In genomic region chr1:126642751-126643150, GRCm38 (mm10) we compare ENCODE assay signal across 36 mouse cellular contexts.
"Had no signal": no experiment of that assay in that cellular context is flagged by ENCODE, and none has a peak within 500 bp of the region (broad histone marks: within the 10 kb centered on the region; RNA-seq: fewer than 3 reads in every experiment).

No protein-coding gene starts in this region.

- H3K4me2 ChIP-seq: heart, embryonic 11.5 days; heart, embryonic 12.5 days; heart, embryonic 13.5 days; heart, embryonic 15.5 days; hindbrain, embryonic 12.5 days; hindbrain, embryonic 13.5 days; hindbrain, embryonic 14.5 days; hindbrain, embryonic 15.5 days; intestine, embryonic 15.5 days; kidney, embryonic 15.5 days had no signal

- H3K27ac ChIP-seq: heart, adult 2 months; heart, embryonic 10.5 days; heart, embryonic 13.5 days; heart, embryonic 15.5 days; hindbrain, embryonic 10.5 days; hindbrain, embryonic 12.5 days; hindbrain, embryonic 13.5 days; hindbrain, embryonic 14.5 days; hindbrain, embryonic 15.5 days; hindbrain, postnatal 0 days; intestine, embryonic 15.5 days; kidney, embryonic 15.5 days; kidney, postnatal 0 days; layer of hippocampus, adult 2 months had no signal

- H3K4me3 ChIP-seq: heart, adult 2 months; heart, embryonic 10.5 days; heart, embryonic 12.5 days; heart, embryonic 13.5 days; heart, embryonic 15.5 days; hindbrain, embryonic 10.5 days; hindbrain, embryonic 12.5 days; hindbrain, embryonic 13.5 days; hindbrain, embryonic 15.5 days; intestine, embryonic 15.5 days; kidney, embryonic 15.5 days; layer of hippocampus, adult 2 months had no signal

- ATAC-seq: hindbrain, embryonic 16.5 days; hindbrain, postnatal 0 days; inflammation-experienced regulatory T-cells, adult 6 months; intestine, embryonic 15.5 days; intestine, embryonic 16.5 days; intestine, postnatal 0 days had no signal

- H3K4me1 ChIP-seq: heart, embryonic 10.5 days; heart, embryonic 12.5 days; heart, embryonic 13.5 days; heart, embryonic 15.5 days; hindbrain, embryonic 10.5 days; hindbrain, embryonic 12.5 days; hindbrain, embryonic 13.5 days; hindbrain, embryonic 15.5 days; intestine, embryonic 15.5 days; kidney, embryonic 15.5 days had no signal

- H3K27me3 ChIP-seq: heart, embryonic 12.5 days; heart, embryonic 13.5 days; heart, embryonic 15.5 days; hindbrain, embryonic 12.5 days; hindbrain, embryonic 13.5 days; hindbrain, embryonic 15.5 days; intestine, embryonic 15.5 days; kidney, embryonic 15.5 days had no signal

- H3K9me3 ChIP-seq: heart, embryonic 10.5 days; heart, embryonic 12.5 days; heart, embryonic 13.5 days; heart, embryonic 15.5 days; hindbrain, embryonic 10.5 days; hindbrain, embryonic 12.5 days; hindbrain, embryonic 13.5 days; hindbrain, embryonic 15.5 days; intestine, embryonic 15.5 days; kidney, embryonic 15.5 days had no signal

- H3K36me3 ChIP-seq: heart, embryonic 10.5 days; heart, embryonic 12.5 days; heart, embryonic 13.5 days; heart, embryonic 15.5 days; hindbrain, embryonic 12.5 days; hindbrain, embryonic 13.5 days; hindbrain, embryonic 15.5 days; intestine, embryonic 15.5 days; kidney, embryonic 15.5 days had no signal

- H3K9ac ChIP-seq: heart, embryonic 12.5 days; heart, embryonic 13.5 days; heart, embryonic 15.5 days; hindbrain, embryonic 12.5 days; hindbrain, embryonic 13.5 days; hindbrain, embryonic 14.5 days; hindbrain, embryonic 15.5 days; intestine, embryonic 15.5 days; kidney, embryonic 15.5 days had no signal

- DNase-seq: heart, adult 2 months; heart, postnatal 10 days; heart, postnatal 14 days; heart, postnatal 36 days; heart, postnatal 4 days; kidney, adult 11 months; kidney, adult 18-20 months; kidney, adult 2 months; kidney, adult 8-10 months; kidney, adult 9 months; kidney, postnatal 10 days; kidney, postnatal 14 days; kidney, postnatal 25 days; kidney, postnatal 36 days; kidney, postnatal 4 days; layer of hippocampus, adult 9-11 months; layer of hippocampus, postnatal 36 days had no signal
